Mouse (Mus musculus): ENCODE data around the gene Fxn.

- TF ChIP-seq CTCF (IDR thresholded peaks at IDR 0.05; ENCODE audit: low read depth): no peak
- no peak for TF ChIP-seq EP300 (IDR thresholded peaks at IDR 0.05; ENCODE audit: low read depth)
Measured at GRCm38 (mm10) chr19:24271326-24271725, 9.1 kb downstream of the Fxn start.

All from liver, postnatal 0 days (tissue).